Mouse (Mus musculus): ENCODE measurements around the gene Ano6.

The Ano6 gene

DNA sequence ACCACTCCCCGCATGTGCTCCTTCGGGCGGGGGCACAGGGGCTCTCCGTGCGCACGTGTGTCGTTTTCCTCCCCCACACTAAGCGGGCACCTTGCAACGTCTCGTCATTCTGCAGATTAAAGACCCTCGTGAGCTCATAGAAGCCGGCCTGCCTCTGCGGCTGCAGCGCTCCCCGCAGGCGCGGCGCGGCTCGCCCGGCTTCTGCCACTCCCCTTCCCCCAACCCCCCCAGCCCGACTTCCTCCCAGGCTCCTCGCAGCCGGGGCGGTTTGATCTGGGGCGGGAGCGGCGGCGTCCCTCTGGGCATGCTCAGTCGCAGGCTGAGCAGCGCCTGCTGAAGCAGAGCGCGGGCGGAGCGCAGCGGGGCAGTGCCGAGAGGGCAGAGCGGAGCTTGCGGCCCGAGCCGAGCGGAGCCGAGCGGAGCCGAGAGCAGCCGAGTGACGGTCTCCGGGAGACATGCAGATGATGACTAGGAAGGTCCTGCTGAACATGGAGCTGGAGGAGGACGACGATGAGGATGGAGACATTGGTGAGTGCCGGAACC is at the start of gene Ano6:
Ano6 (plus strand) TSS at position 315 of the 543 bp plus-strand sequence.
- DNase-seq (ENCODE audit: low spot score) = peak; percentile 94

DNA sequence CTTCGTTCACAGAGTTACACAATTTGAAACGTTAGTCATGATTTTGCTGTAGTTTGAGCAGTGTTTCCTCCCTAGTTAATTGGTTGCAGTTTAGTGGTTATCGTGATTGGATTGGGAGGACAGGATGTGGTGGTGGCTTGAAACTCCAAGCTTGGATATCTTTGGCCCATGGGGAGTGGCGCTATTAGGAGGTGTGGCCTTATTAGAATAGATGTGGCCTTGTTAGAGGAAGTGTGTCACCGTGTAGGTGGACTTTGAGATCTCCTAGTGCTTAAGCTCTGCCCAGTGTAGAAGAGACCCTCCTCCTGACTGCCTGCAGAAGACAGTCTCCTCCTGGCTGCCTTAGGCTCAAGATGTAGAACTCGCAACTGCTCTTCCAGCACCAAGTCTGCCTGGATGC is 47.7 kb upstream of the Ano6 start:
- DNase-seq (ENCODE audit: low spot score) = no peak

DNA sequence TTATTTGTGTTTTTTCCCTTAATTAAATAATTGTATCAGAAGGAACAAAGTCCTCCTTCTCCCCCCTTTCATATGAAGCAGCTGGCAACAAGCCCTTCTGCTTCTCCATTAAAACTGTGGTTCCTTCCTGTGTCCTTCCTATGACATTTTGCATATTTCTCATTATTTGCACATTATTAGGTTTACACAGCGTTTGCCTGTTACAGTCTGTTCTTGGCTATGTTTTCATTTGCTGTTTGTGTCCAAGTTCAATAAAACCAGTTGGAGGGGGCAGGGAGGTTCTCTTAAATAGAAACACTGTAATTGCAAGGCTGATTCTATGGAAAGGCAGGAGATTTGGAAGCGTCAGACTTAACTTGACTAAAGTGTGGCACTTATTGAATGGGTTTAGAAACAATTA is 46.8 kb upstream of the Ano6 start:
- no peak for DNase-seq (ENCODE audit: low spot score)

DNA sequence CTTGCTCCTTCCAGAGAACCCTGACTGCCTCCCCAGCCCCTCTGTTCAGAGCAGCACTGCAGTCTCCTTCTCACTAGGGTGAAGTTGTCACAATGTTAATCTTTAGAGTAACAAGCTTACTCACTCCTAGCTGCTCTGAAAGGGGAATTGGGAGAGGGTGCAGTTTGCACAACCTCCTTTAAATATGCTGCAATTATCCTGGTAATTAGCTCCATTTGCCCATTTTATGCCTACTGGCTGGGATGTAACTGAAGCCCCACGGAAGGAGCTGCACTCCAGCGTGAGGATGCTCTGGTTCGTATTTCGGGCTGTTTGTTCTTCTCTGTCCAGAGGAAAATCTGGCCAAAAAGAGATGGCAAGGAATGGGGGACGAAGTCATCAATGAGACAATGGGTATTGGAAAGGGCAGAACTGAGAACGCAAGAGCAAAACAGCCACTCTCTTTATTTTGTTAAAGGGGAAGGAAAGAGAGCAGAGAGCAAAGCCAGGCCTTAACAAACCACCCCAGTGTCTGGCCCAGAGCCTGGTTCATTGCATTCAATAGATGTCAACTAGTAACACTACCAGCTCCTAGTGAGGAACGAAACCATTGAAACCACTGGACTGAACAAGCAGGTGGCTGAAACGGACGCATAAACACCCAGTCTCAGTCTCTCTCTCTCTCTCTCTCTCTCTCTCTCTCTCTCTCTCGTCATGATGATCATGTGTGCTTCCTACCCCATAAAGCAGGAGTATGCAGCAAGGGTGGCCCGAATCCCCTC is 45.1 kb upstream of the Ano6 start:
- DNase-seq (ENCODE audit: low spot score) = no peak

DNA sequence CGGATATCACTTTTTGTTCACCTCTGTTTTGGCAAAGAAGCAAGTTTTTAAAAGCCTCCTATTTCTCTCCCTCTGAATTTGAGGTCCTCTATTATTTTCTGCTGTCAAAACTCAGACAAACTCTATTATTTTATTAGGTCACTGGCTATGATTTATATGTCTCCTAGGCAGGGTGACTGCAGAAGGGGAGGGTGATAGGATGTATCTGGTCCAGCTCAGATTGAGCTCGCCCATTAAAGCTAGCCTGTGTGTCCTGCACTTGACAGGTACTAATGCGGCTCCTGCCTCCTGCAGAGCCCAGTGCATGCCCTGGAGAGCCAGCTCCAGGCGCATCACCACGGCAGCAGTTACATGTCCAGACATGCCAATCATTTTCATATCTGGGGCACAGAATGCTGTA is 44.1 kb upstream of the Ano6 start:
- DNase-seq (ENCODE audit: low spot score) = no peak

DNA sequence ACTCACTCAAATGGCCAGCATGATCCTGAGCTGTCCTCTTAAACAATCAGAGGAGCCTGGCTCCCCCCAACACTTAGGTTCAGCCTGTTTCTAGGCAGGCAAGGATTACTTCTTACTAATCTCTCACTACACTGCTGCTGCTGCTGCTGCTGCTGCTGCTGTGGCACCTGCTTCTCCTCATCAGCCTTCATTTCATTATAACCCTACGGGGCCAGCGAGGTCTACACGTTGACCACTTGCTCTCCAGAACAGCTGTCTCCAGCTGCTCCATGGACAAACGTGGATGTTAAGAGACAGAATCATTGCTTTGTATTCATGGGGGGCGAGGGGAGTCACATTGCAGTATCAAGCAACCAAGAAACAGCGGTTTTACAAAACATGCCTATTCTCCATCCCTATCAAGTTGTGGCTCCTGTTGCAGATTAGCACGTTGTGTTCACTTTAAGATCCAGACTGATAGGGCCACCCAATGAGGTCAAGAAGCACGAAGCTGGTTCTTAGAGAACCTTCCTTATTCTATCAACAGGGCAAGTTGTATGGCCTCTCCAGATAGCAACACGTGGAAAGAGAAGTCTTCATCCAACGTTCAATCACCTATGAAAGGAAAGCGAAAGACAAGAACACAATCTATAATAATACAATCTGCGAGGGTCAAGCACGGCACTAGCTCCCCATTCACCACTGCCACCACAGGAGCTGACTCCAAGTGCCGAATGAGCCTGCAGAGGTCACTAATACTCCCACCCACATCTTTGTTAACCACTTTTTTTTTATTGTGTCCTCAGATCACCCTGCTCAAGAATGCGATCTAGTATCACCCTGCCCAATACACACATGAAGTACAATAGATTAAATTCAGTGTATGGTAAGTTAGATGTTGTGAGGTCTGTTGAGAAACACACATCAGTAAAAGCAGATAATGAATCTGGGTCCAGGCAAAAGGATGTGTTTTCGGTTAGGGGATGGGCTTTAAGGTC is 43.4 kb upstream of the Ano6 start:
- DNase-seq (ENCODE audit: low spot score) = no peak

DNA sequence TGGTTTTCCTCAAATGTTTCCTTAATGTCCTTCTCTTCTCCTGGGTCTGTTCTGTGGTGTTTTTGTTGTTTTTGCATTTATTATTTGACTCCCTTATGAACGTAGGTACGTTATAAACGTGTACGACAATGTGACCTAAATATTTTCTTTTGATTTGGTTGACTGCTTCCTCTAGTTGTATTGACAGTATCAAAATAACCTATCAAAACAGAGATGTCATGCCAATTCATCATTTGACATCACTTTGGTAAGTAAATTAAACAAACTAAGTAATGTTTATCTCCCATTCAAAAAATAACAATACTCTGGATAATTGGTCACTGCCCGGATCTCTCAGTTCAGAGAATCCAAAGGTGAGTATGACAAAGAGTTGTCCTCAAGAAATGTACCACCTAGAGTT is 41.4 kb upstream of the Ano6 start:
- no peak for DNase-seq (ENCODE audit: low spot score)

DNA sequence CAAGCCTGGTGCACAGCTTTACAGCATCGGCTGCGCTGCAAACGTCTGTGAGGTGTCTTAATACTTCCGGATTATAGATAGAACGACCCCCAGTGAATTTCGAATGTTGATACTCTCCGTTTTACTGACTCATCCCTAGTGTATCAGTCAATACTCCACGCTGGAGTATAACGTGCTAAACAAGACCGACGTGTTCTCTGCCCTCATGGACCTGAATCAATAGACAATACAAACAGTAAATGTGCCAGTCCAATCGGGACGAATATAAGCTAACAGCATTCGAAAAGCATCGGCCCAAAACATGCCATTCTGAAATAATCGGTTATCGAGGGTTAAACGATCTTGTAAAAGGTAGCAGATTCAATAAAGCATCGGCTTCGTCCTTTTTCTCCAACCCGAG is 40.6 kb upstream of the Ano6 start:
- no peak for DNase-seq (ENCODE audit: low spot score)

DNA sequence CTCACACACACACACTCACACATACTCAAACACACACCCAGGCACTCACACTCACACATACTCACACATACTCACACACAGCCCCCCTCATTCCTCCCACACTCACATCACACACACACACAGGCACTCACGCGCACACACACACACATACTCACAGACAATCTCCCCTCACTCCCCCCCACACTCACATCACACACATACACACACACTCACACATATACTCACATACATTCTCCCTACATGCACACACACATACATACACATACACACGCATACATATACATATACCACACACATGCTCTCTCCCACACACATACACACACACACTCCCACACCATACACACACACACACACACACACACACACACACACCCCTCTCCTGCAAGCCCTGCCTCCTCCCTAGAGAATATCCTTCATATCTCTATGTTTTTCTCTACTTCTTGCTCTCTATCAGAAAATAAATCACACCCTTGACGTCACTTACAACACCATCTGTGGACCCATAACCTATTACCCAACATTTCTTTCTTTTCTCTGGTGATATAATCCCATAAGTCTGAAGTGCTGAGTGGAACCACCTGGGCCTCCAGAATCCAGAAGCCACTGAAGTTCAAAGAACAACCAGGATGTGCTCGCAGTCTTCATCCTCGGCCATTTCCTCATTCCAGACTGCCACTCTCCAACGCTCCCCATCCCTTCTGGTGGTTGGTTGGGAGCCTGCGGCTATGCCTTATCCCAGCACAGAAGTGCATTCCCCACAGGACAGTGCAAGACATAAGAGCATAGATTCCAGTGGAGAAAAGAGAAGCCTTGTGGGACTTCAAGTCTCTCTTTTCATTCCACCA is 38.6 kb upstream of the Ano6 start:
- no peak for DNase-seq (ENCODE audit: low spot score)

DNA sequence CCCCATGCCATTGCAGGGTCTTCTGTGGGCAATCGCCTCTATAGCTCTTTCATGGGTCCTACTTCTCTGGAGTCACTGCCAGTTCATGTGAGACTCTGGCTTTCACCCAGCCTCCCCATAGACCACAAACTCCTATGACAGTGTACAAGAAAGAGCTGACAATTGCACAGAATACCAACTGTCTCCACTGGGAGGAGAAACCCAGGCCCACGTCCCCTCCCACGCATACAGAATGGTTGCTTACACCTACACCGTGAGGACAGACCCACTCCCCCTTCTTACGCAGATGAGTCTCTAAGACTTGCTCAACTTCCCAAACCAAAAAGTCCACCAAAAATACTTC is 38.0 kb upstream of the Ano6 start:
- DNase-seq (ENCODE audit: low spot score) = no peak

DNA sequence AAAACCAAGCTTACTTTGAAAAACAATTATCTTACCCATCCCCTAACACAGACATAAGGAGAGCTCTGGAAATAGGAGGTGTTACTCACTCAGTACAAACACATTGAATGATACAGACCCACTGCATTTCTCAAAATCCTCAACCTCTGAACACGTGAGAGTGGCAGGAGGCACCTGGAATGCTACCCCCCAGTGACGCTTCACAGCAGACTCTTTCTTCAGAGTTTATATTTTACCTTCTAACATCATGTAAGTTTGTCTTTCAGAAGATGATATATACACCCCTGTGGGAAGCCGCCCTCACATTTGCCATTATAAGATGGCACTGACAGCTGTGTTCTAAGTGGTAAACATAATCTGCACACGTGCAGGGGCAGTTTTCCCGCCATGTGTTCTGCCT is 37.6 kb upstream of the Ano6 start:
- DNase-seq (ENCODE audit: low spot score) = no peak

DNA sequence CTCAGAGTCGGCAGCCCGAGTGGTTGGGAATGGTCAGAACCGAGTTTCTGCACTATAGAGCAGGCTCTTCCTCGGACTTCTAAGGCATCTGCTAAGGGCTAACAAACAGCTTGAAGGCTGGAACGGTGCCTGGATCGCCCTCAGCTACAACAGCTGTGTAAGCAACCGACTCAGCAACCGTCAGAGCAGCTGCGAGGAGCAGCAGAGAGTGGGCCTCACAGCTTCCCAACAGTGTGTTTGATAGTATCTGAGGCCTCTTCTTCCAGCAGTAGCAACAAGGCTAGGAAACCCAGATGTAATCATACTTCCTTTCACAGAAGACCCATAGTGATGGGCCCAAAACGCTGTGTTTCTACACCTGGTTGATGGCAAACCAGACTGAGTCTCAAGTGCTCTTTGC is 33.5 kb upstream of the Ano6 start:
- DNase-seq (ENCODE audit: low spot score) = peak; percentile 54

DNA sequence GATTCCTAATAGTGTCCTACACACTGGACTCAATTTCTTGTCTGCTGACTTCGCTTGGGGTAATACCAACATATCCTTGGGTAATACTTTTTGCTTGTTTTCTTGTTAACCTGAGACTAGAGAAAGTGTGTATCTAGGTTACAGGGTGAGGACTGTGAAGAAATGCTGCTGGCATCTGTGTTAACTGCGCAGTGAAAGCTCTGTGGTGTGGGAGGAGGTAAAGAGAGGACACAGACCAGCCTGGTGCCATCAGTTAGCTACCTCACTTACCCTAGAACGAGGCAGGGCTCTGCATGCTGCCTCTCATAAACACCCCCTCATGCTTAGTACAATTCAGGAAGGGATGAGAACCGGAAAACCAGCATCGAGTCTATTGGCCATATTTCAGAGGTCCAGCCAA is 32.6 kb upstream of the Ano6 start:
- no peak for DNase-seq (ENCODE audit: low spot score)

DNA sequence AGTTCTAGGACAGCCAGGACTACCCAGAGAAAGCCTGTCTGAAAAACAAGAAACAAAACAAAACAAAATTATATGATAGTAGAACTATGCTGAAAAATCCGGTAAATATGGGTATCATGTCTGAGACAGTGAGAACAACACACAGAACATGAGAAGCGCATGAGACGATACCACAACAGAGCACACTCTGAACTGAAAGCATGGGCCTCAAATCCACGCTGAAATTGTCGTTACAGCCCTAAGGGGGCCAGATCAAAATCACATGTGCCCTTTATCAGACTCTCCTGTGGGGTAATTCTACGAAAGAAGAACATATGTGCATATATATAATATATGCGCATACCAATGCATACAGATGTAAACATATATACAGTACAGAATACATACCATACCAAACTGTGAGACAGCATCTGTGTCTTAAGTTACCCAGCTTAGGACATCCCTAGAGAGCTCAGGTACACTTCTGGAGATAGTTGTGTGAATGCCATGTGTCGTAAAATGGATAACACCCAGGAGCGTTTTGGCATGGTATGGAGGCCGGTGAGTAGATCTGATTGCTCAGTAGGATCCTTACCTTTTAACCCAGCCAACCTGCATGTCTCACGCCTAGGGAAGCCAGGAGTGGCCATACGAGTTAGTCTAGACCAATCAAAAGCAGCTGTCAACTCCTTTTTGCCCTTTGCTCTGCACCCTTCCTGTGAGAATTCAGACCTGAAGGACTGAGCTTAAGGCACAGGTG is 31.8 kb upstream of the Ano6 start:
- no peak for DNase-seq (ENCODE audit: low spot score)

DNA sequence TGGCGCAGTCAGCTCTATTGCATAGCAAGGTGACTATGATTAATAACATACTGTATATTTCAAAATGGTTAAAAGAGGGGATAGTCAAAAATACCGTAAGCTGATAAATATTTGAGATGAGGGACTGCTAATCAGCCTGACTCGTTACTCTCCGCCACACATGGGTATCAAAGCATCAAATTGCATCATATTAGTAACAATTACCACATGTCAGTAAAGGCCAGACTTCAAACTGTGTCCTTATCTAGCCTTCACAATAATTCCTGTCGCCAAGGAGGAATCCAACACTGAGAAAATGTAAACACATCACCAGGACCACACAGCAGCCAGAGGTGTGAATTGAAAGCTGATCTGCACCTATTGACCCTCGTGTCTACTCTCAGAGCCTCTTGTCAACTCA is 30.8 kb upstream of the Ano6 start:
- DNase-seq (ENCODE audit: low spot score) = no peak

DNA sequence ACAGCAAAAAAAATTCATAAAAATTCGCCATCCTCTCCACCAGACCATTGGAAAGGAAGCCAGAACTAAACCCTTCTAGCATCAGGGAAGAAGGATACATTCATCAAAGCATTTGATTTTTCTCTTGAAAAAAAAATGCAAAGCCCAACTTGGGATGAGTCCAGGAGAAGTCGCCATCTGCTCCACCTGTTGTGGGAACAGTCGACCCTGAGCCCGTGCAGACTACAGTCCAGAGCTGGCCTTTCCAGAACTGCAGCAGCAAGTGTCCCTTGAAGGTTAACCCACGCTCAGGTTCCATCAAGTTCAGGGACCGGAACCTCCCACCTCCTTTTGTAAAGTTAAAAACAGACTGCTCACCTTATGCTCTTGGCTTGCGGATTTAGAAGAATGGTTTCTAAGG is 29.2 kb upstream of the Ano6 start:
- DNase-seq (ENCODE audit: low spot score) = no peak

DNA sequence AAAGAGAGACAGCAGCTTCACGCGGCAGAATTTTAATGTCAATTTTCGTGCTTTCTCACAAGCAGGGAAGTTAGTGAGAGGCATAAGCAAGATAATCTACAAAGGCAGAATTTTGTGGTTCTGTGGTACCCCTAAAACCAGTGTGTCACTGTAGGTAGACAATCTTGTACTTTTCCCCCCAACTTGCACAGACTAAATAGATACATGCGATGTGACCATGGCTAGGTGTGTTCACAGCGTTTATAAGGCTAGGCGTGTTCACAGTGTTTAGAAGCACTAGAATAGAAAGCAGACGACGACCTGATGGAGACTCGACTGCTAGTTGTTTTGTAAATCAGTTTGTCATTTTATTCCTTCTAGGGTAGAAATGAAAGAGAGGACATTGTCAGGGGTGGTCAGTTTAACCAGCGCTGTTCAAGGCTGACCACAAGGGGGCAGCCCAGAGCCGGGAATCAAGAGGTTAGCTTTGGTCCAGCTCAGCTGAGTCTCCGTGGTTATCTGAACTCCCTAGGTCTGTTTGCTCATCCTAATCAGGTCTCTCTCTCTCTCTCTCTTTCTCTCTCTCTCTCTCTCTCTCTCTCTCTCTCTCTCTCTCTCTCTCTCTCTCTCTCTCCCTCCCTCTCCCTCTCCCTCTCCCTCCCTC is 27.9 kb upstream of the Ano6 start:
- peak; percentile 79 for DNase-seq (ENCODE audit: low spot score)

DNA sequence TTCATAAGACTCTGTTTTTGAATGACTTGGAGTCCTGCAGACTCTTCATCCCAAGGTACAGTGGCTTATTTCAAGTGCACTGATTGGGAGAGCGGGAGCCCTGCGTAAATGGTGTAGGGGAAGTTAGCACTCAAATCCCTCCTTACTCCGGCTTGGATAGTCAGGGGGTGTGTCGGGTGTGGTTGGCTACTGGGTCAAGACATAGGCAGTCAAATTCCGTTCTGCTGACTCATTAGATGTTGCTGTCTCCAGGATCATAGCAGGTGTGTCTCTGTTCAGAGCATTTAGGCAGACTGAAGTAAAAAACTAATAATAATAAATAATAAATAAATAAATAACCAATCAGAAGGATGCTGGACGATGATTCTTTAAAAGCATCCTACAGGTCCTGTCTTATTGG is 27.2 kb upstream of the Ano6 start:
- no peak for DNase-seq (ENCODE audit: low spot score)

DNA sequence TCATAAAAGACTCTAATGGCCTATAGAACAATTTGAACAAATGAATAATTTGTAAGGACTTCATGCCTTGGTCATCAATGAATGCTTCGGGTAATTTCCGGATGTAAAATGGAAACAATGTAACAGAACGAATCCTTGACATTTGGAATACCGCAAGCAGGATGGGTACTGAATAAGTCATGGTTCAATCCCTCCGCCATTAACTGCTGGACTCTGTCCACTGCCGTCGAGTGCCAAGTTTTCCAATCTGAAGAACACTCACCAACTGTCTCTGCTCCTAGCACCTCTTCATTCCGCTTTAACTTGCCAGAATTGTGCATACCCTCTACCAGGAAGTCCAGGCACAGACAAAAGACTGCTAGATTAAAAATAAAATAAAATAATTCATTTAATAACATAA is 25.4 kb upstream of the Ano6 start:
- DNase-seq (ENCODE audit: low spot score) = no peak

DNA sequence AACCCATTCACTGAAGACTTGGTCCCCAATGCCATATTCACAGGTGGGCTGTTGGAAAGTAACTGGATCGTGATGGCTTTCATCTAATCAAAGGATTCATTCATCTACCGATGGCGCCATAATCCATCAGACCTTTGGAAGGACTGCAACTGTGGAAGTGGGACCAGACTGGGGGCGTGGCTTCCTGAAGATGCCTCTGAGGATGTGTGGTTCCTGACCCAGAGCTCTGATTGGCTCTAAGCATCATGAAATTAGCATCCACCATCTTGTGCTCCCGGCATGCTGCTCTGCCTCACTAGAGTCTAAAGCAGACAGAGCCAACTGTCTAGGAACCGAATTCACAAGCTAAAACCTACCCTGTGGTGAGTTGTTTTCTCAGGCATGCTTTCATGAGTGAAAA is 24.7 kb upstream of the Ano6 start:
- DNase-seq (ENCODE audit: low spot score) = no peak

DNA sequence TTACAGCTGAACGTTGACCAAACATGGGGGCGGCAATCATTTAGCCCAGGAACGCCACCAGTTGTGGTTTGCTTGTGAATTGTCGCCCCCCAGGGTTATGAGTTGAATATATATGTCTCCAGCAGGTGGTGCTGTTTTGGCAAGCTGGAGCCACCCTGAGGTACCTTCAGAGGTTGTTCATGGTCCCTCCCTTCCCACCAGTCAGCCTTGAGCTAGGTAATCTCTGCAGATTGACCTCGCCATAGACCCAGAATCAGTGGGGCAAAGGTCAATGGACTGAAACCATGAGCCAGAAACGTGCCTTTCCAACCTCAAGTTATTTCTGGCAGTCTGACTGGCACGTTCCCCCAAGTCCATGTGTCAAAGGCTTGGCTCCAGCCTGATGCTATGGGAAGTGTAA is 22.8 kb upstream of the Ano6 start:
- no peak for DNase-seq (ENCODE audit: low spot score)
